ENCODE assay signal across 7 mouse cellular contexts in the genomic region with DNA sequence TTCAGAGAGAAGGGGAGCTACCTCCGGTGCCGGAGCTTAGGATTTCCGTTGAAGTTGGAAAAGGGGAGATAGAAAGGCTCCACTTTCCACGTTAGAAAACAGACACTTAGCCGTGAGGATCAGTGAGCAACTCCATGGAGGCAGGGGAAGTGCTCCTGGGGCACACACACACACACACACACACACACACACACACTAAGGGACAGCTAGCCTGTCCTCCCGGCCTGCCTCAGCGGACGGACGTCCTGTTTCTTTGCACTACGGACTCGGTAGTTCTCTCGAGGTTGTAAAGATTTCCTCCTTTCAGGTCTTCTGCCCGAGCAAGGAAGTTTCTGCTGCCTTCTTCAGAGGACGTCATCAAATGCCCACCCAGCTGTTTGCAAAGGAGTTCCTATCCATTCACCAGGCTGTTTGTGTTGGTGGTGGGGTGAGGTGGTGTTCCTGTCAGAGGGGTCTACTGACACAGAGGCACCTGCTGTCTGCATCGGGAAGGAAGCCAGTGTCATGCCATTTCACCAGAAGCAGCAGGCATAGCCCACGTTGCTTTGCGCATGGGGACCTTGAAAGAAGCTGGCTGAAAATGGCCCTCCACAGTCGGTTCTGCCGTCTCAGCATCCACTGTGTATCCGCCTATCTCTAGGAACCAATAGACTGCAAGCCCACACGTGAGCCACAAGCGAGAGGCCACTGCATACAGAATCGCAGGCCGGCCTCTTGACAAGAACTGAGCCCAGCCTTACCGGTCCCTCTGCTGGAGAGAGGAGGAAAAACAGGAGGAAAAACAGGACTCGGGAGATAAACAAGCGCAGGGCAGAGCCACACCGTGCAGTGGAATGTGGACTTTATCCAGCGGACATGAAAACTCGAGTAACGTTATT. TPM values are rescaled to one million over a fixed set of nuclear protein-coding genes. Genes with fewer than 3 reads are reported as not detected.
DNase-seq lines count a peak whose midpoint lies in the region; ATAC-seq lines count a peak whose summit lies in the region.

No protein-coding gene starts in this region.

- peak overlapping the region; percentile 69 for H3K27ac ChIP-seq in intestine, embryonic 15.5 days

- DNase-seq in adrenal gland, postnatal 10 days: peak; percentile 86
- peak; percentile 69 for DNase-seq in embryo, embryonic 11.5 days (ENCODE audit: low read depth, low spot score)
- peak; percentile 54 to 76 for DNase-seq in gastrocnemius, postnatal 36 days
- DNase-seq in left cerebral cortex, postnatal 25 days (ENCODE audit: low spot score in 2 of 2): peak; percentile 79 to 91
- DNase-seq in mesoderm, embryonic 11.5 days (ENCODE audit: low read depth, low spot score): peak; percentile 88
- DNase-seq in right cerebral cortex, postnatal 4 days: peak; percentile 59

- peak; percentile 92 for ATAC-seq in intestine, embryonic 15.5 days

- H3K9me3 ChIP-seq in intestine, embryonic 15.5 days: no peaks in the 10 kb centered on the region

- H3K36me3 ChIP-seq in intestine, embryonic 15.5 days: no peaks in the 10 kb centered on the region

- 11% methylated on average over 31 of the region's 31 CpGs for WGBS in intestine, embryonic 15.5 days

- peak overlapping the region; percentile 54 for H3K4me2 ChIP-seq in intestine, embryonic 15.5 days (replicated peaks)

- H3K4me1 ChIP-seq in intestine, embryonic 15.5 days (replicated peaks): peaks cover 18% of the 10 kb centered on the region

- no peaks in the 10 kb centered on the region for H3K27me3 ChIP-seq in intestine, embryonic 15.5 days (replicated peaks)

- no peak overlapping the region for H3K9ac ChIP-seq in intestine, embryonic 15.5 days

- H3K4me3 ChIP-seq in intestine, embryonic 15.5 days (replicated peaks): peak overlapping the region; percentile 15; the same call in 1 of the 2 replicates

- intact Hi-C loops in gastrocnemius, postnatal 36 days (cut with DNase I): loop anchor here (2.0 to 5.0 kb wide), 2 partner anchors 31 to 340 kb away; a partner anchor contains a TSS
- intact Hi-C loops in left cerebral cortex, postnatal 25 days (cut with DNase I): loop anchor here (2.0 kb wide), 2 partner anchors 31 to 41 kb away; a partner anchor contains a TSS

RNA-seq across cellular contexts. Expression of a gene that starts 5.7 kb away (rescaled TPM):
- 100 to 1,000 TPM; 315 to 378 TPM for total RNA-seq in adrenal gland, postnatal 10 days (2021)
- total RNA-seq in gastrocnemius, postnatal 36 days (2021): 100 to 1,000 TPM; 124 to 142 TPM
- 361 and 402 TPM in 2 replicates for polyA plus RNA-seq in intestine, embryonic 15.5 days (2015; fragmentation: Nextera tagmentation; extraction: Ambion mirVana)
- 100 to 1,000 TPM; 146 to 165 TPM for total RNA-seq in left cerebral cortex, postnatal 25 days (2021)

RNA-seq across cellular contexts. Expression of a gene that starts 31.0 kb away (rescaled TPM):
- total RNA-seq in adrenal gland, postnatal 10 days (2021): 10 to 100 TPM; 41.7 to 43.4 TPM
- total RNA-seq in gastrocnemius, postnatal 36 days (2021): 10 to 100 TPM; 12.0 to 12.4 TPM
- polyA plus RNA-seq in intestine, embryonic 15.5 days (2015; fragmentation: Nextera tagmentation; extraction: Ambion mirVana): 2.3 and 2.7 TPM in 2 replicates
- total RNA-seq in left cerebral cortex, postnatal 25 days (2021): 10 to 100 TPM; 33.0 to 36.5 TPM

RNA-seq across cellular contexts. Expression of a gene that starts 40.9 kb away (rescaled TPM):
- 10 to 100 TPM; 15.0 to 43.0 TPM for total RNA-seq in adrenal gland, postnatal 10 days (2021)
- total RNA-seq in gastrocnemius, postnatal 36 days (2021): under 1 TPM; 0.22 to 0.36 TPM
- polyA plus RNA-seq in intestine, embryonic 15.5 days (2015; fragmentation: Nextera tagmentation; extraction: Ambion mirVana): 0.86 and 0.88 TPM in 2 replicates
- total RNA-seq in left cerebral cortex, postnatal 25 days (2021): not detected

Comparison
In these comparisons a context has a peak if more than half of its experiments do, and no peak if none do; other contexts are left out.
1. Peak in every context shown above with its lines: DNase-seq, ATAC-seq, H3K4me3 ChIP-seq and H3K27ac ChIP-seq.
2. RNA of a gene that starts 40.9 kb away (total RNA-seq): 15.0 to 43.0 TPM in adrenal gland, postnatal 10 days; 0.22 to 0.36 TPM in gastrocnemius, postnatal 36 days and not detected in left cerebral cortex, postnatal 25 days; every median in the first group is over 10 times any median in the second.